Mouse (Mus musculus) heart, adult 2 months (tissue): Measurements from ENCODE around the gene Anp32e.

Experiments used
- CTCF ChIP-seq: fragments of 200-600 bp; IDR thresholded peaks from 2 replicates; pipeline ENCODE4 v1.8.1; 2022; ENCODE audit warnings: antibody characterized with exemption, mild to moderate bottlenecking, moderate library complexity
- EP300 ChIP-seq: fragments of 200-500 bp; IDR thresholded peaks from 2 replicates; pipeline ENCODE4 v1.6.1; 2011; ENCODE audit warnings: low read depth, low read length, control low read depth; ENCODE audit not compliant: insufficient read depth
- POLR2A ChIP-seq: fragments of 200-500 bp; IDR thresholded peaks from 2 replicates; pipeline ENCODE4 v1.6.1; 2011; ENCODE audit warnings: mild to moderate bottlenecking, low read depth, low read length, control low read depth; ENCODE audit not compliant: insufficient read depth

- no peak for TF ChIP-seq POLR2A
- TF ChIP-seq CTCF: peak; percentile 82
- 0 out of 2 replicates have a peak, but pooled peaks have one; percentile 17 for TF ChIP-seq EP300
Measured at GRCm38 (mm10) chr3:95882816-95883425, 46.1 kb upstream of the Anp32e start.
